Mouse (Mus musculus): Measurements from ENCODE around the gene Brs3. TPM values are rescaled to one million over a fixed set of nuclear protein-coding genes. Genes with fewer than 3 reads are reported as not detected.

Brs3 gene
- total RNA-seq (2021), result not detected
- long read RNA-seq, experiment 1, result 0 reads
- long read RNA-seq, experiment 2, result 0 reads

- DNase-seq (ENCODE audit: low spot score in 2 of 2), result no peak
Measured at GRCm38 (mm10) chrX:57042774-57043173, at the start of gene Brs3. Brs3 (plus strand) TSS chrX:57043074.

- DNase-seq (ENCODE audit: low spot score in 2 of 2), result no peak
Measured at GRCm38 (mm10) chrX:57012891-57013290, 30.0 kb upstream of the Brs3 start.

DNA sequence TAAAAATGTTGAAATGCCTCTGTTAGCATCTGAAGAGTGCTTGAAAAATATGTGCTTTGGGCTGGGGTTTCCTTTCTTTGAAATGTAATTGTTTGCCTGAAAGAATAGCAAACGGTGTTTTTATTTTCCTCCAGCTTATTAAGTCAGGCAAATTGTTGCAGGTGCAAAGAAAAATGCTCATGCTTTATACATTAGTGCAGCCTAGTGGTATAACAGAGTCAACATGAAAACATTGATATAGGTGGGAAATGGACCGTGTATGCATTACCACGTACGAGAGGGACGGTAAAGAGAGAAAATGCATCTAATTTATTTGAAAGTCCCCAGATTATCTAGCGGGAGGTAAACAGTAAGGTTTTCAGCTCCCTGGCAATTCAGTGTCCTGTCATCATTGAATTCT, 995 bp downstream of the Brs3 start:
- no peak for DNase-seq (ENCODE audit: low spot score in 2 of 2)

GRCm38 (mm10) chrX:57052848-57053173, 9.9 kb downstream of the Brs3 start:
- DNase-seq (ENCODE audit: low spot score in 2 of 2), result no peak

DNA sequence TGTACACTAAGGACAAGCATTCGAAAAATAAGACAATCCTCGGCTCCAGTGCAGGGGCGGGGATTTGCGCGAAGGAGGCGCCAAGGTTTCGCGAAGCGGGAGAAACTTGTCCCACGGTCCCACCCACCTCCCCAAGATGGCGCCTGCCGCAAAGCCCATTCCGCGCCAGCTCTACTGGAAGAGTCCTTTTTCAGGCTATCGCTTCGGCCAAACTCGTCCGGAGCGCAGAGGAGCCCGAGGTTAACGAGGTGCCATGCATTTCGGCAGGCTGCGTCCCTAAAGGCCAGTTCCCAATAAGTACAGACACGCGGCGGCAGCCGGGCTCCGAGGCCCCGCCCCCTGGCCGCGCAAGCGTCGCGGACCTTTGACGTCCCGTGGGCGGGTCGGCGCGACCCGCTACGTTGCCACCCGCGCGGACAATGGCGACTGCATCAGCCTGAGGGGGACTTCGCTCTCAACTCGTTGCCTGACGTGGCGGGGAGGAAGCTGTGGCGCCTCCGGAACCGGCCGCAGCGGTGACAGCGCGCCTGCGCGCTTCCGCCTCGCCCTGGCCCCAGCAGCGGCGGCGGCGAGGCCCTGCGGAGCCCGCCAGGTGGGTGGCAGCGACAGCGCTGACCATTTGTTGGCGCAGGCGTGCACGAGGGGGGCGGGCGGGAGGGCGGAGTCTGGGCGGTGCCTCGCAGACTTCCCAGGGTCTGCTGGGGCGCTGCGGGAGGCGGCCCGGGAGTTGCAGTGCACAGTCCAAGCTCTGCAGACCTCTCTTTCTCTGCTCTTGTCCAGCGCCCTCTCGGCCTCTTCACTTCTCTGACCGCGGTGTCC, 10.5 kb downstream of the Brs3 start, which contains the start of gene Htatsf1:
TSS of gene Htatsf1 (plus strand) at position 410 of the 819 bp plus-strand sequence.
- peak; percentile 57 to 78 for DNase-seq (ENCODE audit: low spot score in 2 of 2)

DNA sequence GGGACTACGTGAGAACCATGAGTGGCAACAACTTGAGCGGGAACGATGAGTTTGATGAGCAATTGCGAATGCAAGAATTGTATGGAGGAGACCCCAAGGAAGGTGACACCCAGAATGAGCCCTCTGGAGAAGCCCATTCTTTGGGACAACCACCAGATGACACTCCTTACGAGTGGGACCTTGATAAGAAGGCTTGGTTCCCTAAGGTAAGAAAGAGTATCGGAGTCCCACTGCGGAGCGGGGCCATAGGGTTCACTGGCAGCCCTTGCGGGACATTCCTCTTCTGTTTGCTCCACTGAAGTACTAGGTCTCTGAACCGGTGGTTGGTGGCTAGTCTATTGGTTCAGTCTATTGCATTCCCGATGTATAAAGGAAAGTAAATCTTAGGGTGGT, 11.1 kb downstream of the Brs3 start:
- DNase-seq (ENCODE audit: low spot score in 2 of 2), result no peak

DNA sequence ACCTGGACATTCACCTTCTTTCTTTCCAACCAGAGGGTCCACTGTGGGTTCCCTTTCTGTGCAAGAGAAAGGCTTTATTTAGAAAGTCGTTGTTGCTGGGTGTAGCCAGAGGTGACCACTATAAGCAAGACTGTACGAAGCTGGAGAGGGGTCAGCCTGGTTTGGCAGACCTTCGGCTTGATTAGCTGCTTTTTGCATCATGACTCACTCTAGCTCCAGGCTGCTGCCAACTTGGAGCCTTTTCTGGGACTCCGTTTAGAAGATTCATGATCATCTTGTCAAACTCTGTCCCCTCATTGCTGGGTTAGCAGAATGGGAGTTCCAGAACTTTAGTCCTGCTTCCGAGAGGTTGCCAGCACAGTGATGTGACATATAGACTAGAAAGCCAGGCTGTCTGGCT, 38.6 kb downstream of the Brs3 start:
- no peak for DNase-seq (ENCODE audit: low spot score in 2 of 2)

DNA sequence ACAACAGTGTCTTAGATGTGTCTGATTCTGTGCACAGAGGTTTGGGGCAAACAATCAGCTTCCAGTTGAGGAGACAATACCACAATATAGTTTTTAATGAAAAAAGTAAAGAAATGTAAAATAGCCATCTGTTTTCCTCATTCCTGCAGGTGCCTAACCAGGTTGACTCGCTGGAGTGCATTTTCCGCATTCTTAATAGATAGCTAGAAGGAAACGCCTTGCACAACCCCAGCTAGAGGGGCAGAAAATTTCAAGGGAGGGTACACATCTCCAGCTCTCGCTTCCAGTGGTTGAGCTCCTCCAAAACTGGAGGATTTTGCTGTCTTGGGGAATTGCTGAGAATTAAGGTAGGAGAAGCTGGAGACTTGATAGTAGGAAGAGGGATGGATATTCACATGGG, 44.9 kb downstream of the Brs3 start, which contains the start of gene Vgll1:
TSS of gene Vgll1 (plus strand) at position 301 of the 400 bp plus-strand sequence.
- no peak for DNase-seq (ENCODE audit: low spot score in 2 of 2)

Other genes starting within 250 kb of the Brs3 start
- 1 to 10 TPM; 3.0 to 3.8 TPM for gene Map7d3, start 220.7 kb upstream of the Brs3 start, total RNA-seq (2021)
- gene Adgrg4, start 172.9 kb upstream of the Brs3 start, total RNA-seq (2021), result not detected
- 10 to 100 TPM; 56.2 to 61.4 TPM for gene Htatsf1, start 10.5 kb downstream of the Brs3 start, total RNA-seq (2021)
- not detected for gene Vgll1, start 45.0 kb downstream of the Brs3 start, total RNA-seq (2021)
- not detected for gene Cd40lg, start 169.1 kb downstream of the Brs3 start, total RNA-seq (2021)

Measured in gastrocnemius, postnatal 4 days (tissue).